Mouse (Mus musculus) midbrain, postnatal 0 days (tissue): ENCODE data around the gene Rras. TPM values are rescaled to one million over a fixed set of nuclear protein-coding genes. Genes with fewer than 3 reads are reported as not detected.

Experiments
- ATAC-seq: fragments of 200-750 bp; cut with Nextera tagmentation; 2 replicates; pipeline ENCODE4 v1.8.0; 2017; ENCODE audit warnings: moderate number of reproducible peaks, mild to moderate bottlenecking, moderate TSS enrichment, moderate library complexity; ENCODE audit not compliant: low FRiP score
- DNase-seq: peaks from one replicate; pipeline ENCODE4 v3.0.0-alpha.2; 2015; ENCODE audit warnings: low spot score
- H3K27ac ChIP-seq: fragments of 300-500 bp; sonication (generic); 2 replicates; pipeline ENCODE4 v1.5.1; 2014; ENCODE audit warnings: low read depth, mild to moderate bottlenecking, low read length, mixed read lengths
- H3K27me3 ChIP-seq: fragments of 300-500 bp; sonication (generic); 2 replicates; pipeline ENCODE4 v1.6.1; 2014; ENCODE audit warnings: low read length, control low read depth, mixed read lengths; ENCODE audit not compliant: insufficient read depth
- H3K36me3 ChIP-seq: fragments of 300-500 bp; sonication (generic); 2 replicates; pipeline ENCODE4 v1.6.1; 2014; ENCODE audit warnings: low read length, control low read depth, mixed read lengths; ENCODE audit not compliant: insufficient read depth
- H3K4me1 ChIP-seq: fragments of 300-500 bp; sonication (generic); 2 replicates; pipeline ENCODE4 v1.6.1; 2014; ENCODE audit warnings: mild to moderate bottlenecking, control low read depth, antibody characterized with exemption, low read length, mixed read lengths; ENCODE audit not compliant: insufficient read depth
- H3K4me2 ChIP-seq: fragments of 300-500 bp; sonication (generic); 2 replicates; pipeline ENCODE4 v1.6.1; 2014; ENCODE audit warnings: low read depth, mild to moderate bottlenecking, low read length, mixed read lengths; ENCODE audit not compliant: poor library complexity, severe bottlenecking
- H3K4me3 ChIP-seq: fragments of 300-500 bp; sonication (generic); 2 replicates; pipeline ENCODE4 v1.5.1; 2014; ENCODE audit warnings: low read depth, mild to moderate bottlenecking, low read length, moderate library complexity
- H3K9ac ChIP-seq: fragments of 300-500 bp; sonication (generic); replicated peaks from 2 replicates; pipeline ENCODE4 v1.6.1; 2014; ENCODE audit warnings: mild to moderate bottlenecking, low read length, moderate library complexity, mixed read lengths; ENCODE audit not compliant: poor library complexity, severe bottlenecking
- H3K9me3 ChIP-seq: fragments of 300-500 bp; sonication (generic); 2 replicates; pipeline ENCODE4 v1.6.1; 2016; ENCODE audit warnings: low read length, control low read depth
- CTCF ChIP-seq: IDR thresholded peaks from 2 replicates; pipeline ENCODE4 v1.5.1; 2016; ENCODE audit warnings: antibody characterized with exemption, mild to moderate bottlenecking
- WGBS: fragments of 180-500 bp; shearing (Covaris S2); extraction: QIAGEN DNeasy Blood & Tissue Kit; methylation state at CpG from one replicate; pipeline ENCODE4 v1.1.7; 2014; 5-methylcytosine and 5-hydroxymethylcytosine counted together
- polyA plus RNA-seq: library from polyadenylated mRNA; unstranded; fragments of >200 nt; fragmentation: Nextera tagmentation; extraction: Ambion mirVana; gene quantifications from 2 replicates; pipeline ENCODE4 v1.2.1, GENCODE M21; 2015
- total RNA-seq: library from RNA; depleted of rRNA; stranded (reverse); fragments of >200 nt; gene quantifications from 2 replicates; pipeline ENCODE4 v1.2.3, GENCODE M21; 2014

Rras gene
- total and polyA plus RNA-seq, 2 experiments from 2014 or later = 7.9 to 14.0 TPM

- H3K27me3 ChIP-seq = no peaks in the 10 kb centered on the region
- no peak overlapping the region for H3K9ac ChIP-seq
- no peak overlapping the region for H3K4me2 ChIP-seq
- no peaks in the 10 kb centered on the region for H3K4me1 ChIP-seq
- no peaks in the 10 kb centered on the region for H3K9me3 ChIP-seq
- no peak overlapping the region for H3K4me3 ChIP-seq
- no peak overlapping the region for H3K27ac ChIP-seq
- WGBS = 96% methylated on average over 19 of the region's 19 CpGs
- ATAC-seq = no peak
- no peak for DNase-seq
- no peak for TF ChIP-seq CTCF
- peaks cover 89% of the 10 kb centered on the region for H3K36me3 ChIP-seq
Observed at GRCm38 (mm10) chr7:45033722-45034359, 16.1 kb downstream of the Rras start.

- ATAC-seq (no peak), DNase-seq (no peak)
- H3K4me3 ChIP-seq = no peak overlapping the region
- no peak for TF ChIP-seq CTCF
- H3K27me3 ChIP-seq = no peaks in the 10 kb centered on the region
- no peaks in the 10 kb centered on the region for H3K9me3 ChIP-seq
- no peaks in the 10 kb centered on the region for H3K4me1 ChIP-seq
- H3K4me2 ChIP-seq = no peak overlapping the region
- H3K36me3 ChIP-seq = peaks cover 82% of the 10 kb centered on the region
- H3K9ac ChIP-seq = no peak overlapping the region
- no peak overlapping the region for H3K27ac ChIP-seq
- WGBS = 94% methylated on average over 3 of the region's 3 CpGs
Observed at GRCm38 (mm10) chr7:45035631-45036030, 17.9 kb downstream of the Rras start.

- Histone ChIP-seq H3K27me3 (no peaks in the 10 kb centered on the region), H3K27ac (no peak overlapping the region), H3K36me3 (peaks cover 82% of the 10 kb centered on the region), H3K9me3 (no peaks in the 10 kb centered on the region), H3K4me2 (no peak overlapping the region), H3K4me3 (no peak overlapping the region), H3K9ac (no peak overlapping the region), H3K4me1 (no peaks in the 10 kb centered on the region)
- ATAC-seq (no peak), DNase-seq (no peak)
- TF ChIP-seq CTCF = no peak
- 90% methylated on average over 11 of the region's 11 CpGs for WGBS
Observed at GRCm38 (mm10) chr7:45036702-45037101, 18.9 kb downstream of the Rras start.

- Histone ChIP-seq H3K4me2 (no peak overlapping the region), H3K4me1 (no peaks in the 10 kb centered on the region), H3K9ac (no peak overlapping the region), H3K27ac (no peak overlapping the region), H3K36me3 (peaks cover 86% of the 10 kb centered on the region), H3K27me3 (no peaks in the 10 kb centered on the region), H3K9me3 (no peaks in the 10 kb centered on the region), H3K4me3 (no peak overlapping the region)
- TF ChIP-seq CTCF = peak; percentile 79
- 69% methylated on average over 7 of the region's 7 CpGs for WGBS
- DNase-seq (no peak), ATAC-seq (no peak)
Observed at GRCm38 (mm10) chr7:45037720-45038361, 20.1 kb downstream of the Rras start.

GRCm38 (mm10) chr7:45038411-45038810 is 20.6 kb downstream of the Rras start:
- ATAC-seq = no peak
- H3K4me1 ChIP-seq = no peaks in the 10 kb centered on the region
- 97% methylated on average over 9 of the region's 9 CpGs for WGBS
- H3K4me2 ChIP-seq = no peak overlapping the region
- H3K27ac ChIP-seq = no peak overlapping the region
- H3K4me3 ChIP-seq = no peak overlapping the region
- H3K36me3 ChIP-seq = peaks cover 87% of the 10 kb centered on the region
- H3K9me3 ChIP-seq = no peaks in the 10 kb centered on the region
- no peak for TF ChIP-seq CTCF
- no peak for DNase-seq
- no peak overlapping the region for H3K9ac ChIP-seq
- no peaks in the 10 kb centered on the region for H3K27me3 ChIP-seq

- ATAC-seq (no peak), DNase-seq (no peak)
- Histone ChIP-seq H3K9ac (0 out of 2 replicates have a peak overlapping the region, but pooled peaks have one; percentile 24), H3K27ac (no peak overlapping the region), H3K9me3 (no peaks in the 10 kb centered on the region), H3K36me3 (peaks cover 77% of the 10 kb centered on the region), H3K4me2 (no peak overlapping the region), H3K4me1 (no peaks in the 10 kb centered on the region), H3K27me3 (no peaks in the 10 kb centered on the region), H3K4me3 (no peak overlapping the region)
- TF ChIP-seq CTCF = no peak
- WGBS = 93% methylated on average over 9 of the region's 9 CpGs
Observed at GRCm38 (mm10) chr7:45040851-45041250, 23.1 kb downstream of the Rras start.
